Mouse (Mus musculus): ENCODE results near the gene Pde4d.

Pde4d gene

GRCm38 (mm10) chr13:109651790-109652605 is 1202.2 kb downstream of the Pde4d start:
- peak; percentile 28 for DNase-seq (ENCODE audit: low read depth, low spot score)

- no peak for DNase-seq (ENCODE audit: low read depth, low spot score)
Observed at GRCm38 (mm10) chr13:109652631-109653030, 1202.9 kb downstream of the Pde4d start.

- no peak for DNase-seq (ENCODE audit: low read depth, low spot score)
Observed at GRCm38 (mm10) chr13:109655390-109655789, 1205.6 kb downstream of the Pde4d start.

GRCm38 (mm10) chr13:109659103-109659502 is 1209.4 kb downstream of the Pde4d start:
- no peak for DNase-seq (ENCODE audit: low read depth, low spot score)

DNA sequence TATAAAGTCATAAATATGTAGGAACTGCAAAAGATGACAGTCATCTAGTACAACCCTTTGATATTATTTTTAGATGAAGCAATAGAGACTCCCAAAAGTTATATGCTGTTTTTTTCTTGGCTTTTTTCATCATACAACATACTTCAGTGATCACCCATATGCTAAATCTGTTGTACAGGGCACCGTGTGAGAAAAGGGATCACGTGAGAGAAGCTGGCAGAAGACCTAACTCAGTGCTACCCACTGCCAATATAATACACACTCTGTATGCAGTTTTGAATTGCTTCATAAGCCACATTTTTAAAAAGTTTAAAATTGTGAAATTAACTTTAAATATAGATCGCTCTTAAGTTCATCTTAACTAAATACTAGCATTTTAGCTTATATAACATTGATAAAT is 1211.6 kb downstream of the Pde4d start:
- no peak for DNase-seq (ENCODE audit: low read depth, low spot score)

- no peak for DNase-seq (ENCODE audit: low read depth, low spot score)
Observed at GRCm38 (mm10) chr13:109662099-109662498, 1212.4 kb downstream of the Pde4d start.

DNA sequence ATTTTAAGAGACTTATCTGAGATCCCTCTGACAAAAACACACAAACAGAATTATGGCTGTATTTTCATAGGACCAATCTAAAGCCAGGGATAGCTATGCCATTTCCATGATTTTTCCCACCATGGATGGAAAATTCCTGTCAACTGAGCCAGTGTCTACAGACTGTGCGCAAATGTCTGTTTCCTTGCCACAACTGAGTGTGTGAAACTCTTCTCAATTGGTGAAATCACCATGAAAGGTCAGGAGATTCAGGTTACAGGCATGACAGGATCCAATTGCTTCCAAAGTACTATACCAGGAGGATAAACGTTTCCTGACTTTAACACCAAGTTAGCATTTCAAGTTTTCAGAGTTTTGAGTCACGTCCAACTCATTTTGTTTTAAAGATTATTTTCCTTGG is 1213.0 kb downstream of the Pde4d start:
- no peak for DNase-seq (ENCODE audit: low read depth, low spot score)

GRCm38 (mm10) chr13:109664956-109665802 is 1215.4 kb downstream of the Pde4d start:
- no peak for DNase-seq (ENCODE audit: low read depth, low spot score)

- DNase-seq (ENCODE audit: low read depth, low spot score): no peak
Observed at GRCm38 (mm10) chr13:109665803-109666403, 1216.2 kb downstream of the Pde4d start.

- no peak for DNase-seq (ENCODE audit: low read depth, low spot score)
Observed at GRCm38 (mm10) chr13:109669965-109670364, 1220.2 kb downstream of the Pde4d start.

- no peak for DNase-seq (ENCODE audit: low read depth, low spot score)
Observed at GRCm38 (mm10) chr13:109671589-109672347, 1222.0 kb downstream of the Pde4d start.

GRCm38 (mm10) chr13:109677047-109677446 is 1227.3 kb downstream of the Pde4d start:
- DNase-seq (ENCODE audit: low read depth, low spot score): peak; percentile 11

DNA sequence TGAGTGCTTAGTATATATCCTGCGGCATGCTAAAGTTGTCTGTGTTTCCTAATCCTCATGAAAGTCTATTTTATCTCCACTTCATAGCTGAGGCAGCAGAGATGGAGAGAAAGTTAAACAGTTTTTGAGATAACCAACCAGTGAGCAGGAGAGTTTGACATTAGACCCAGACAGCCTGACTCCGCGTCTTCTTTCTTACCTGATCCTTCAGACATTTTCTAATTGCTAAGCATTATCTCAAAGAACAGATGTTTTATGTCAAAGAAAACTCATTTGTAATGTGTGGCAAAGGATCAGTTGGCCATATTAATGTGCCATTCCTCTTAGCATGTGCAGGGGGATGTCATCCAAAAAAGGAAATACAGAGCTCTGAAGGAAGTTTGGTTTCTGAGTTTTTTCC is 1227.9 kb downstream of the Pde4d start:
- no peak for DNase-seq (ENCODE audit: low read depth, low spot score)

GRCm38 (mm10) chr13:109678991-109679390 is 1229.2 kb downstream of the Pde4d start:
- no peak for DNase-seq (ENCODE audit: low read depth, low spot score)

DNA sequence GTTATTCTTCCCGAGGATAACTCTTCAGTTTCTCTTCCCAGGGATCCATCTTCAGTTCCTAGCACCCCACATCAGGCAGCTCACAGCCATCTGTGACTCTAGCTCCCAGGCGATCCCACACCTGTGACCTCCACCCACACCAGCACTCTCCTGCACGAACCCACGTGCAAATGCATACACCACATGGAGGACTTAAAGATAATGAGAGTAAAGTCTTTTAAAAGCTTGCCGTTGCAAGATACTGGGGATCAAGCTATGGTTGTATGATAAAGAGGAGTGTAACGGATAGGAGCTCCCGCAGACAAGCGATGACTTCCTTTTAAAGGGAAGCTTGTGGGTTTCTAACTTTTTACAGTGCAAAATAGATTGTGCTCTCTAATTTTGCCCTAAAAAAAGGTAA is 1230.5 kb downstream of the Pde4d start:
- DNase-seq (ENCODE audit: low read depth, low spot score): no peak

- no peak for DNase-seq (ENCODE audit: low read depth, low spot score)
Observed at GRCm38 (mm10) chr13:109681699-109682293, 1232.0 kb downstream of the Pde4d start.

- peak; percentile 62 for DNase-seq (ENCODE audit: low read depth, low spot score)
Observed at GRCm38 (mm10) chr13:109683001-109683400, 1233.3 kb downstream of the Pde4d start.

DNA sequence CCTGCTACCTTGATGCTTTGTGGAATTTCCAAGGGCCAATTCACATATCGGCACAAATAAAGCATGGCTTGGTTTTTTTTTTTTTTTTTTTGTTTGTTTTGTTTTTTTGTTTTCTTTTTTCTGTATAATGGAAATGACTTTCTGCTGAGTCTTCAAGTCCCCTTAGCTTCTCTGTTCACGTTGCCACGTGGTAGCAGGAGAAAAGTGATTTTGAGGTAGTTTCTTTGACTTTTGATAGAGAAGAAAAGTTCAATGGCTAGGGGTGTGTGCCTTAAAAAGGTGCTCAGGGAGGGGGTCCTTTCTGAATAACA is 1235.2 kb downstream of the Pde4d start:
- DNase-seq (ENCODE audit: low read depth, low spot score): no peak

- peak; percentile 95 for DNase-seq (ENCODE audit: low read depth, low spot score)
Observed at GRCm38 (mm10) chr13:109685296-109686115, 1235.8 kb downstream of the Pde4d start.

DNA sequence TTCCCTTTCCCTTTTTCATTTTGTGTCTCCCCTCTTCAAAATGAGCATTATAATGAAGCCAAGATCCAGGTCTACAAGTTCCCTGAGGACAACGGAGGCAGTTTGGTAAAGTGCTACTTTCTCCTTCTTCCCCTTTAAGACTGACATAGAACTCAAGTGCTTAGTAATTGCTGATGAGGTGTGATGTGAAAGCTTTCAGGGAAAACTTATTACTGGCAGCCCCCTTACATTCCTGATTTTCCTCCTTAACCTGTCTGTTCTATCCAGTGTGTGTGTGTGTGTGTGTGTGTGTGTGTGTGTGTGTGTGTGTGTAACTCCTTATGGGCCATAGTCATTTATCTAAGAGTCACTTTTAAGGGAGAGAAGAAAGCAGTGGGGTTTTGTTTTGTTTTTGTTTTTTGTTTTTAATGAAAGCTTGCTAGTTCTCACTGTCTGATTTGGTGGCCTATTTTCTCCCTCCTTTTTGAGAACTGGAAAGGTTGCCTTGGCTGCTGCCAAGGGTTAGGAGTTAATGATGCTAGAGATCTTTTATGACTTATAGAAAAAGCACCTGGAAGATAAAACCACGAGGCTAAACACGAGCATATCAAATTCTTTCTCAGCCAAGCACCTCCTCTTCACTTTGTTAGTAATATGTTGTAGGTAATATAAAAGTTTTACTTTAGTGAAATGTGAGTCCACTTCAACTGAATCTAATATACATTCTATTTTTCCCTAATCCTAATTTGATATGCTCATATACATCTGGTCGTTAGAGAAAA is 1236.5 kb downstream of the Pde4d start:
- no peak for DNase-seq (ENCODE audit: low read depth, low spot score)
